Mouse (Mus musculus): ENCODE measurements at regions not wholly inside any gene's neighbourhood (a gene's known extent, or its start where the extent isn't known, plus 50 kb on each side); places are given as distances from the start of the nearest gene placed in this dataset.

- peak; percentile 7 for DNase-seq
Observed at GRCm38 (mm10) chr19:35282775-35283447, 360.8 kb downstream of the Kif20b start.

GRCm38 (mm10) chr19:35298846-35299245 lies 376.7 kb downstream of the Kif20b start:
- DNase-seq, result no peak

GRCm38 (mm10) chr19:35302723-35303270 lies 380.6 kb downstream of the Kif20b start:
- no peak for DNase-seq
